Mouse (Mus musculus) spleen, postnatal 14 days (tissue): ENCODE data around the gene Zfp462.
"Not testable (repeated sequence)": the region's sequence is repeated elsewhere in the genome, so short reads cannot be mapped to it uniquely, and the experiment has no call there.

Experiments
- DNase-seq, 2 experiments: peaks; one replicate each; pipeline ENCODE4 v3.0.0; 2021 to 2022; ENCODE audit warnings: low spot score in 2 of 2

The Zfp462 gene

GRCm38 (mm10) chr4:54950866-54951265 is 6.0 kb downstream of the Zfp462 start:
- DNase-seq: no peak

DNA sequence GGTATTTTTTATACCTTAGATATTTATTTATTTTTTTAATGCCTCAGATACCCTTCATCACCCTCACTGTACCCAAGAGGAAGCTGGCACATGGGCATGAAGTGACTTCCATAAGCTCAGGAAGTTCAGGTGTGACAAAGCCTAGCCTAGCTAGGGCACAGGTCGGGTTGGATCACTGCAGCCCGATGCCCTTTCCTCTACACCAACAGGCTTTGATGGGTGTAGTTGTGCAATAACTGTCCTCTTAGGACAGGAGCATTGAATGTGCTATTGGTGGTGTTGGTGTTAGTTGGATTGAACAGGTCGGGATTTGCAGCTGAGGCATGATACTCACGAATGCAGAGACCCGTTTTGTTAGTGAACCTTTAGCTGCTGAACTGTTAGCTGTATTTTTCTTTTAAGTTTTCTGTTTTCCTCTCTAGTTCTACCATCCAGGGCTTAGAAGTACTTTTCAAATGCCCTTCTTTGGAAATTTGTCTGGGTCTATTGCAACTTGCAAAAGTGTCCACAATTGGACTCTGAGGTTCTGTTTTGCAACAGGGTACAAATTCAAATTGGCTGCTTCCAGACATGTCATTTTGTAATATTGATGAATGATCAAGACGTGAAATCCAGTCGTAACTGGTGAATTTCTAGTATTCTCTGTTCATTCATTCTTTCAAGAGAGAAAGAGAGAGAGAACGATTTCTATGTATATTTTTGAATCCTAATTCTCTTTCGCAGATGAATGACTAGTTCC is 9.0 kb downstream of the Zfp462 start:
- no peak for DNase-seq

DNA sequence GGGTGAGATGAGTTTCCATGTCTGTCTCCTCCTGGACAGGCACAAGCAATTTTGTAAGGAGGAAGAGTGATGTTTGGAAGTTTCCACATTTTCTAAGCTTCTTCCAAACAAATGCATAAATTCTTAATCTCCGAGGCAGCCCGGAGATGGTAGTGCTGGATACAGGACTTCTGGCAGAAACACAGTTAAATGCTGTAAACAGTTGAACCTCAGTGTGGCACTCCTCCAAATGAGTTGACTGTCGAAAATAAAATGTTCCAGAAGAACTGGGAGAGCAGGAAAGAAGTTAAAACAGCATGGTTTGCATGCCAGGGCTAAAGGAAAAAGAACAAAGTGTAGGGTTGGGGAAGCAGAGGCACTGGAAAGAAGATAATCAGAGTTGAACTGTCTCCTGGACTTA is 9.6 kb downstream of the Zfp462 start:
- DNase-seq: no peak

DNA sequence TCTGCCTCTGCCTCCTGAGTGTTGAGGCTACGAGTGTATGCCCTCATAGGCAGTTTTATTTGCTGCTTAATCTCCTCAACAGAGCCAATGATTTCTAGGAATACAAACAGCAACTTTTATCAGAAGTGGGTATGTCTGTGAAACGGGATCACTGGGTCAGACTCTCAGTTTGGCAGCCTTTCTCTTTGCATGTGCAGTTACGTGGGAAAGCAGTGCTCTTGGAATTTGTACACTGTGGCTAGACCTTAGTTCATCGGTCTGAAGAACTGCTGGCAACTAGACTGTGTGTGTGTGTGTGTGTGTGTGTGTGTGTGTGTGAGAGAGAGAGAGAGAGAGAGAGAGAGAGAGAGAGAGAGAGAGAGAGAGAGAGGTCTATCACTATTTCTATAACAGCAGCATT is 15.9 kb downstream of the Zfp462 start:
- no peak for DNase-seq

DNA sequence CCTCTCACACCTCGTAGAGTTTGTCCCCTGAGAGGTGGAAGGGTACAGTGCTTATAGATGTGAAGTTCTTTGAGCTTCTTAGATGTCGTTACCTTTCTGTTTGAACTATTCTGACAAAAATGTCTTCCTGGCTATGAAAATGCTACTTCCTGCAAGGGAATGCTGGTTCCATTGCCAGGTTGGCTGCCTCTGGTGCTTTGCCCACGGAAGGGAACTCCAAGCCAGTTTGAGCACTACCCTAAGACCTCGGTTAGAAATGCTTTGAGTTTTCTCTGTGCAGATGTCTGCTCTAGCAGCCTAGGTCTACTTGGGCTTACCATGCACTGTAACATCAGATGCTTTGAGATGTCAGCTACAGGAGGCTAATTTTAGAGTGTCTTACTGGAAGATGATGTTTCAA is 17.3 kb downstream of the Zfp462 start:
- no peak for DNase-seq

- no peak for DNase-seq
Measured at GRCm38 (mm10) chr4:54963551-54963950, 18.7 kb downstream of the Zfp462 start.

- DNase-seq: no peak
Measured at GRCm38 (mm10) chr4:54965169-54965695, 20.4 kb downstream of the Zfp462 start.

GRCm38 (mm10) chr4:54966161-54966806 is 21.4 kb downstream of the Zfp462 start:
- no peak for DNase-seq

DNA sequence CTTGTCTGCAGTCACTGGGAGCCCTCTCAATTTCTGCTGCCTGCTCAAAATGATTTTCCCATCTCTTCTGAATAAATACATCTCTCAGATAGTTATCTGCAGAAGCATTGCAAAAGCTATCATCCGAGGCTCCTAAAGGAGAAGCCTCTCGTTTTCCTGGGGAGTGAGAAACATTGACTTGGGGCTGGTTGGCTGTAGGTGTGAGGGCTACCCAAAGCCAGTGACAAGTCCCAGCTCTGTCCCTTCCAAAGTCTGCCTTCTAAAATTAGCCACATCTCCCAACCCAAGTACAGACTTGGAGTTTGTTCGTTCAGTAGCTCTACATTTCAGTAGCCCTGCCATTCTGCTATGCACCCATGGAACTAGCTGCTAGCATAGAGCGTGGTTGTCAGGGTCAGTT is 22.3 kb downstream of the Zfp462 start:
- no peak for DNase-seq

- no peak for DNase-seq
Measured at GRCm38 (mm10) chr4:54967721-54968120, 22.9 kb downstream of the Zfp462 start.

- no peak for DNase-seq
Measured at GRCm38 (mm10) chr4:54969671-54970295, 24.9 kb downstream of the Zfp462 start.

GRCm38 (mm10) chr4:54971386-54971785 is 26.5 kb downstream of the Zfp462 start:
- DNase-seq: no peak

- no peak for DNase-seq
Measured at GRCm38 (mm10) chr4:54972096-54972495, 27.2 kb downstream of the Zfp462 start.

DNA sequence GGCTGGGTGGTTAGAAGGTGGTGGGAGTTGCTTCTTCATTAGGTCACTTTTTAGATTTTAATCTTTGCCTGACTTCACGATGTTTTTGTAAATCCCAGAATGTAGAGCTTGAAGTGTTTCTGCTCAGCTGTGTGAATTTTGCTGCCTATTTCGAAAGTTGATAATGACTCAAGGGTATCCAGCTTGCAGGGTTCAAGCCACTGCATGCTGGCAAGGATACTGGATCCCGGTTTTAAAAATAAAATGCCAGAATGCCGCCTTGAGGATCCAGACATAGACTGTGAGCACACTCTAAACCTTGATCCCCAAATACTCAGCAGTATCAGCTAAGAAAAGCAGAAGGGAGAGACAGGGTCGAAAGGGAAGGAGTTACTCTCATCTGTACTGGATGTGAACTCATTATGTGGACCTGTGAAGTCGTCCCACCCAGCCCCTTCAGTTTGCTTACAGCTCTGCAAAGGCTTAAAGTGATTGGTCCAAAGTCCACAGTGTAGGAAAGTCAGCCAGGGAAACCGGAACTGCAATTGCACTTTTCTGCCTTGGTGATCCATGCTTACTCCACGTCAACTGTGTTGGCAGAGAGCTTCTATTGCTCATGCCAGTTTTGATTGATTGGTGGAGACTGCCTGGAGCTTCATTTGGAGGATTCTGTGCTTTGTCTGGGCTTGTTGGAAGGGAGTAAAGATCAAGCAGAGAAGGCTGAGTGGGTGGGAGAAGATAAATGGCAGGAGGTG is 28.1 kb downstream of the Zfp462 start:
- DNase-seq: no peak

DNA sequence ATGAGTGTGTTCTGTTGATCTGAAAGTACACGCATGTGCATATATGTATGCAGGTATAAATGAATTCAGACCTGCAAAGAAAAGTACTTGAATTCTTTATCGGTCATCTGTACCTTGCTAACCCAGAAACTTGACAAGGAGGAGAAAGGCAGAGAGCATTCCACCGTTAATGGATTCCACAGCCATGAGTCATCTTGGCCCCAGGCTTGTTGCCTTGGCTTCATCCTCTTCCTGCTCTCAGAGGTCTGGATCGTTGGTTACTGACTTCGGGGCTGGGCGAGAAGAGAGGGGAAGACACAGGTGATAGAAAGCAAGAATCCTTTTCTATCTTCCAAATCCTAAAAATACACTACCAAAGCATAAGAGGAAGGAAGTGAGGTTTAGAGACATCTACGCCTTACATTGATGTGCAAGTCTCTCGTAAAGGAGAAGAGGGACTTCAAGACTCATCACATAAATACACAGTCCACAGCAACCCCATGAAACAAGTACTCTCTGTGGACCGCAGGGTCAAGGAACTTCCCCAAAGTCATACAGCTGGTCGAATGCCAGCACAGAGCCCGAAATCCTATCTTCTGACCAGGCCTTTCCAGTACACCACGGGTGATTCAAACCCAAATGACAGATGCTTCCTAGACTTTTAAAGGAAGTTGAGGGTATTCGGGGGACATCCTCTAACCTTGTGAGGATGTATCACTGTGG is 35.1 kb downstream of the Zfp462 start:
- DNase-seq: no peak

DNA sequence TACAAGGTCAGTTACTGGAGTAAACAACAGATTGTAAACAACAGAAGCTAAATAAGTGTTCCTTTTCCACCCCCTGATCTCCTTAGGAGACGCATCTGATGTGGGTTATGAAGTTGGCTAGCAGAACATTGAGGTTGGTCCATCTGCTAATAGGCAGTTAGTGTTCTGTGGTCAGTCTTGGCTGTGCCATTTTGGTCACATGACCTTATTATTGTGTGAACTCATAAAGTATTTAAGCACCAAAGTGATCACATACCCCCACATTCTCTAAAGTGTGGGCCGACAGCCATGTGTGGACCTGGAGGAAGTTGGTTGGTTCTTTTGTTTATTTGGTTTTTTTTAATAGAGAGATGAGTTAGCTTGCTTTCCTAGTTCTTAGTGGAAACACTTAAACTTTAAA is 39.7 kb downstream of the Zfp462 start:
- DNase-seq: no peak

DNA sequence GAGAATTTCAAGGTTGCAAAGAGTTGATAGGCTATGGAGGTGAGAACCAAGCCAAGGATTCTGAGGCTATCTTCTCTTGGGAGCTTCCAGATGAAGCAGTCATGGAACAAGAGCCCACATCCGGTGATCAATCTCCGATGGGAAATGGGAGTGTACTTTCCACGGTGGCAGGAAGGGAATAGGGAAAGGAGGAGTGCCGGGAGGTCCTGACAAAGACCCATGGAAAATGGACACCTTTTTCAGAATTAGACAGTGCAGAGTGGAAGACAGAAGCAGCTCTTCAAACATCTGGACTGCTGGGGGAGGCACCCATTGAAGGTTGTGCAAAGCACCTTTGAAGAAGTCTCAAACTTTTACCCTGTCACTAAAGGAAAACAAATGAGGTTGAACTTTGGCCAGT is 41.8 kb downstream of the Zfp462 start:
- DNase-seq: no peak

DNA sequence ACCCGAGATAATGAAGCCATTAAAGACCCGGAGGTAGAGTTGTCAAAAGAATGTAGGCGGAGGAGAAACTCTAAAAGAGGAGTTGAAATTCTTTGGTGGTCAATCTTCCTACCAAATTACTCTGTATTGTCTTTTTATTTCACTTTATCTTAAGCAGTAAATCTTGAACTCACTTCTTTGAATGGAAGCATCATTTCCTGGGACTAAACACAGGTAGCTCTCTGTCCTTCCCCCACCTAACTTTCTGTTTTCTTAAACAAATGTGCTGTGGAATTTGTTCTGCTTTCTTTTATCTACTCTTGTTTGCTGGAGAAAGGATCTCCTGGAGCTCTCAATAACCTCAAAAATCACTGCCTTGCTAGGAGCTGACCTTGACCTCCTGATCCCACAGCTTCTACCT is 42.4 kb downstream of the Zfp462 start:
- no peak for DNase-seq

DNA sequence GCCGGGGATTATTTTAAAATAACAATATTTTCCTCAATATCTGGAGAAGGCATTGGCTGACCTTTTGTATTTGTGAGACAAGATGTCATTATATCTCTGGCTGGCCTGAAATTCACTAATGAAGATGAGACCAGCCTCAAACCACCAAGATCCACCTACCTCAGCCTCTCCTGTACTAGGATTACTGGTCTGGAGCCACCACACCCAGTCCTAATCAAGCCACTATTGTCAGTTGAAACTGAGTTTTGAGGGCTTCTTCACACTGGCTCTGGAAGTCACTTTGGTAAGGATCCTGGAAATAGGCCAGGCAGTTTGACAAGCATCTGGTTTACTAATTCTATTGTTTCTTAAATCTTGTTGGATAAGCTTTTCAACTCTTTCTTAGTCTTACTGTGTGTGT is 43.1 kb downstream of the Zfp462 start:
- no peak for DNase-seq

DNA sequence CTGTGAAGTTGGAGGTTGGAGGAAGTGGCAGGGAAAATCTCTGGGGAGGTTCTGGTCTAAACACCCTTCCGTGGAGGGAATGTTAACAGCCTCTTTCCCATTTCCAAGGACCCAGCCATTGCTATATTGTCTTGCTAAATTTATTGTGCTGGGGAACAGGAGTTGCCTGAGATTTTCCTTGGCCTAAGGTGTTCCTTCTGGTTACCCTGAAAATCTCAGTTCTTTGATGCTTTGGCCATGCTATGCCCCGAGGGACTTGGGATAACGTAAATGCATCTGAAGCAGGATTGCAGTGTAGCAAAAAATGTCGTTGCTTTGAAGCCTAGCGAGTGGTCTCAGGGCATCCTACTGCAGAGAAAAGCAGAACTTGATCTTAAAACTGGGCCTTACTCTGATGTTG is 47.1 kb downstream of the Zfp462 start:
- no peak for DNase-seq

DNA sequence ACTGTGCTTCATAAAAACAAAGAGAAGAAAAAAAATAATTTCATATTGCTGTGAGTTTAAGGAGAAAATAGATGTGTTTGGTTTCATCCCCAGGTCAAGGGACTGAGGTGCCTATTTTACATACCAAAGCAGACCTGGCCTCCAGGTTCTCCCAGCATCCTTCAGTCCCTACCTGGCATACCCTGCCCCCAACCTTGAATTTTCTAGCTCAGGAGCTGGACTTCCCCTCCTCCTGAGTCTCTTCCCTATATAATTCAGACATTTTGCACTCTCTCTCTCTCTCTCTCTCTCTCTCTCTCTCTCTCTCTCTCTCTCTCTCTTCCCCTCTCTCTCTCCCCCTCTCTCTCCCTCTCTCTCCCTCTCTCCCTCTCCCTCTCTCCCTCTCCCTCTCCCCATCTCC is 48.2 kb downstream of the Zfp462 start:
- DNase-seq: not testable (repeated sequence)

DNA sequence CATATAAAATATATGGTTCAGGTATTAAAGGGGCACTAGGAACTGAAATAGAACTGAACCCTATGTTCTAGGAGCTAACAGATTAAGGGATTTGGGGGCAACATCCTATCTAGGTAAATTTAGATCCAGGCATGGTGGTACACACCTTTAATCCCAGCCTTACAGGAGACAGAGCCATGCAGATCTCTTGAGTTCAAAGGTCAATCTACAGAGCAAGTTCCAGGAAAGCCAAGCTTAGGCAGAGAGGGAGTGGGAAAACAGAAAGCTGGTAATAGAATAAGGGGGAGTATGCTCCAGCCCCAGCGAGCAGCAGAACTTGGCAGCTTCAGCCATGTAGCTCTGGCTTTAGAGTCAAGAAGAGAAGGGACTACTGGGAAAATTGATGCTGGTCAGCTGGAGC is 50.4 kb downstream of the Zfp462 start:
- no peak for DNase-seq
